Mouse (Mus musculus): ENCODE results near the gene Arl16.

DNA sequence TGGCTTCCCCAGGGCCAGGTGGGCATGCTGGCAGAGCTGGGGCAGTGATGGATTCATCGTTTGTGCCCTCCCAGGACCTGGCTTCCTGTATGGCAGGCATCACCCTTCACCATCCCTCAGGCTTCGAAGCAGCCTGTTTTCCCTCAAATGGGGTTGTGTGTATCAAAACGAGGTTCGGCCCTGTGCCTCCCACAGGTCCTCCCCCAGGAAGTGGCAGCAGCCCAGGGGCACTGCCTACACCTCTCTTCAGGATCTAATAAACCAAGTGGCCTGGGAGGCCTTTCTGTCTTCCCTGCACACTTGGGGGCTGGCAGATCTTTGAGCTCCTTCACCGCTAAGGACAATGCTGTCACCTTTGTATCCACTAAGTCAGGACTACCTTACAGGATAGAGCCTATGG, 31.5 kb upstream of the Arl16 start:
- no peak for TF ChIP-seq CTCF (IDR thresholded peaks at IDR 0.05; ENCODE audit: control insufficient read depth, insufficient read depth, low read length)
- TF ChIP-seq POLR2A (IDR thresholded peaks at IDR 0.05; ENCODE audit: borderline replicate concordance, control insufficient read depth, low read depth, low read length): no peak

All from bone marrow, adult 2 months (tissue).